Mouse (Mus musculus) cortical plate, adult 2 months (tissue): Measurements from ENCODE around the gene Ms4a6b.

ENCODE experiments used
- CTCF ChIP-seq: fragments of 200-500 bp; IDR thresholded peaks from 2 replicates; pipeline ENCODE4 v1.5.1; 2011; ENCODE audit warnings: mild to moderate bottlenecking, control low read depth, low read length; ENCODE audit not compliant: insufficient read depth; ENCODE audit errors: extremely low read depth
- POLR2A ChIP-seq: fragments of 200-500 bp; IDR thresholded peaks from 2 replicates; pipeline ENCODE4 v1.6.1; 2011; ENCODE audit warnings: mild to moderate bottlenecking, low read length, control low read depth; ENCODE audit not compliant: insufficient read depth; ENCODE audit errors: extremely low read depth

DNA sequence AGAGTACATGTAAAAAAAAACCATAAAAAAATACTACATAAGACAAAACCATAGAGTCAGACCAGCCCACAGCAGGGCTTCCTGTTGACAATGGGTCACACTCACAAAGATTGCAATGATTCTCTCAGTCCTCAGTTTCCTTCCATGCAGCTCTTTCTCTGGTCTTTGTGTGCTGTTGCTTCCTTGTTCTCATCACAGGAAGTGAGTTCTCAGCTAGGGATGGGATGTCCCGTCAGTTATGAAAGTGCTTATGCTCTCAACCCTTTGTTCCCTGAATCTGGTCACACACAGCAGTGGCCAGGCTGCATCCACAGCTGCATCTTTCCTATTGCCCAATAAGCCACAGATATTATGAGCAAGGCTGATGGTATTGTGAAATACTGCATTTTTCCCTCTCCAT is 2.9 kb upstream of the Ms4a6b start:
- TF ChIP-seq CTCF (no peak), POLR2A (no peak)
